Mouse (Mus musculus) yolk sac, embryonic 10.5 days (tissue): ENCODE results near the gene Fam189a1.

Experiments used
- DNase-seq: peaks from one replicate; pipeline ENCODE4 v3.0.0-alpha.2; 2017; ENCODE audit warnings: low spot score

Fam189a1 gene

GRCm38 (mm10) chr7:65104207-65105096, 51.9 kb downstream of the Fam189a1 start:
- DNase-seq: no peak

DNA sequence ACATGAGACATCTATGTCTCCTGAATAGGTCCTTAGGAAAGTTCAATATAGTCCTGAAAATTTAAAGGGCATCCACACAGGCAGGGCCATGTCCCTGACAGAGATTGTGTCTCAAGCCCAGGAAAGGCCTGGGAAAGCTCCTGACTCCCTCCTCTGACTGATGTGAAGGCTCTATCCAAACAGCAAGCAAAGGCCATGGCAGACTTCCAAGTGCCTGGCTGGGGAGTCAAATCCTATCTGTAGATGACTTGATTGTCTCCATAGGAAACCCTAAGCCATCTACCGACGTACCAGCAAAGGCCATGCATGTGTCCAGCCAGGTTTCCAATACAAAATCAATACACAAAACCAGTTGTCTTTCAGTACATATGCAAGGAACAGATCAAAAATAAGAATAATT, 54.7 kb downstream of the Fam189a1 start:
- no peak for DNase-seq

GRCm38 (mm10) chr7:65097708-65098107, 58.7 kb downstream of the Fam189a1 start:
- no peak for DNase-seq

DNA sequence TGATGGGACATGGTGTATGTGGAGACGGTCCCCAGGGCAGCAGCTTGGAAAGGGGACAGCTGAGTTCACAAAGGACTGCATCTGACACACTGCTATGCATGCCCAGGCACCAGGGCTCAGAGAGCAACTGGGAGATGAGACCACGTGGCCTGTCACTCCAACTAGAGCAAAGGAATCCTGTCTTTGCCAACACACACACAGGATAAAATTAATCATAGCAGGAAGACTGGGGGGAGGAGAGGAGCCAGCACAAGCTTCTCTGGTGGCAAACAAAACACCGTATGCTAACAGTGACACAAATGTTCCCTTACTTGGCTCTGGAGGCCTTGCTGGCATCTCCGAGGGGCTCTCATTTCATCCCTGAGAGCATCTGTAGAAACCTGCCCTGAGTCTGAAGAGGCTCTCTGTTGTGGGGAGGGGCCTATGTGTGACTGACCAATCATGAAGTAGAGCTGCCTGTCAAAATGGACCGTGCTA, 60.7 kb downstream of the Fam189a1 start:
- no peak for DNase-seq

GRCm38 (mm10) chr7:65093314-65093713, 63.1 kb downstream of the Fam189a1 start:
- DNase-seq: no peak

DNA sequence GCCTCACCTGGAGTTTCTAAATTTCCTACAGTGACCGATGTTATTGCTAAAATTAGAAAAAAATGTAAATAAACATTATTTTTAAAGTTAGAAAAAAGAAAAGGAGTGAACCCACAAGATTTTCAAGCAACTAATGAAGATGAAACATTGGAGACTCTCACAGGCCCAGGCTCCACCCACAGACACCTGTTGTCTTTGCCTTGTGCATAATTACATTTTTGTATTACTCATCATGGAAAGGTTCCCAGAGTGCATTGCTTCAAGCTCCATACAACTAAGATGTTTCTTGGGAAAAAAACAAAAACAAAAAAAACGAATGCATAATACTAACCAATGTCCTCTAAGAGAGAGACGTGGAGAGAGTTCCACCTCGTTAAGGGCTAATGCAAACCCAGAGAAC, 64.9 kb downstream of the Fam189a1 start:
- no peak for DNase-seq

- DNase-seq: no peak
These were observed 70.4 kb downstream of the Fam189a1 start for GRCm38 (mm10) chr7:65085972-65086371.

DNA sequence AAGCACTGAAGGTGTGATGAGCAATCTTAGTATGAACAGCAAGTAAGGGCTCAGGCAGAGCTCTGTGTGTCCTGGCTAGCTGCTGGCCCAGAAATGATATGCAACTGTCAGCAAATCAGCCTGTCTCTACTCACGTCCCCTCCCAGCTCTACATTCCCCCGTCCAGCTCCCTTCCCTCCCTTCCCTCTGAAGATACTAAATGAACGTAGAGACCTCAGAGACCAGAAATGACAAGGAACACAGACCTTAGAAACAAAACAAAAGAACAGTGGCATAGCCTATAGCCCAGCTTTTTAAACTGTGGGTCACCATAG, 73.6 kb downstream of the Fam189a1 start:
- DNase-seq: no peak

DNA sequence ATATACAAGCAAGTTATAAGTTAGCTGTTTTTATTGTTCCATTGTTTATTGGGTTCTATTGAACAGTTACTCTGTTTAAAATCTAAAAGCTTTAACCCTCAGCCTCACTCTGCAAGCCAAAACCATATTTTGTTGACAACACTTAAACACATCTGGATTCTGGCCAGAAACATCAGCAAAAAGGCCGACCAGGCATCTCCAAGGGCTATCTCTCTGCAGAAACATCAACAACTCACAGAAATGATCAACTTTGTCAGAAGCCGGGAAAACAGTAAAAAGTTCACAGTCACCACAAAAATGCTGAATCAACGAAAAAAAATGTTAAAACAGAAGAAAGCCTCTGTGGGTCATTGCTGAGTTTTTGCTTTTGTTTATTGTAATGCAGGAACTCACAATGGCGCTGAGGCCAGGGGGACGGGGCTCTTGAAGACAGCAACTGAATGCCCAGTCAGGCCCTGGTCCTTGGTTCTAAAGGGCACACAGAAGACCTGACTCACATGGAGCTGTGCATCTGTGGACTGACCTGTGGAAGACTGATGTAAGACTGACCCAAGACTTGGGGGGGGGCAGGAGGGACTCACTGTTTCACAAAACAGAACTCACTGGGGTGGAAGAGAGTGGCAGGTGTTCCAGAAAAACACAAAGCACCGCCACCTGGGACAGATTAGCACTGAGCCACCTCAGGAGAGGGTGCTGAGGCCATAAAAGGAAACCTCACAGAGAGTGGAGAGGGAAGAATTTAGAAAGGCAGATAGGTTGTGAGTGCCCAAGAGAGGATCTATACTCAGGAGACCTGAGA, 74.2 kb downstream of the Fam189a1 start:
- DNase-seq: no peak

DNA sequence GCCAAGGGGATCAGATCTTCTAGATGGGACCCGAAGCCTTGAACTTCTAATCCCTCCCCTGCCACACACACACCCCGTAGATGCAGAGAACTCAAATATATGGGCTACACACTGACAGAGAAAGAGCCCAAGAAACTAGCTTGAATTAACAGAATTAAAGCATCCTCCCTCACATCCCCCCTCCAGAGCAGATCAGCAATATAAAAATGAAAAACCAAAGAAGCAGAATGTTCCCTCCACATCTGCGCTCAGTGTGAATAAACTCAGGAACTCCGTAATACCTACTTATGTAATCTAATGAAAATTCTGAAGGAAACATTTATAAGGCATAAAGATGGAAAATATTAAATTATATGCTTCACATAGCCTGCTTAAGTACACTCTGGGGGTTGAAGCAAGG, 80.2 kb downstream of the Fam189a1 start:
- no peak for DNase-seq

DNA sequence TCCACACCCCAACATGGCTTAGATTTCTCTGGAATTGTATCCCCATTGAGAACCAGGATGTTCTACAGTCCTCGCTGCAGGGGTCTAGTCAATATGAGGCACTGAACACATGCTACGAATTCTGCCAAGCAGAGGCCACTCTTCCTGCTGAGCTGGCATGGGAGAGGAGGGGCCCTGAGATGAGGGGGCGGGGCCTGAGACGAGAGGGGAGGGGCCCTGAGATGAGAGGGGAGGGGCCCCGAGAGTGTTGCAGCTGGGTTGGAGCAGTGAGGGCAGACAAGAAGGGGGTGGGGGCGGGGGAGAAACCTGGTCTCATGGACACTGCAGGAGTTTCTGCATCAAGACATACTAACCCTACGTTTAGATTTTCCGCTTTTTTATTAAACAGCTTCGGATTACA, 82.2 kb downstream of the Fam189a1 start:
- no peak for DNase-seq

GRCm38 (mm10) chr7:65073555-65073954, 82.8 kb downstream of the Fam189a1 start:
- peak; percentile 4 for DNase-seq

- no peak for DNase-seq
These were observed 90.2 kb downstream of the Fam189a1 start for GRCm38 (mm10) chr7:65066211-65066610.

DNA sequence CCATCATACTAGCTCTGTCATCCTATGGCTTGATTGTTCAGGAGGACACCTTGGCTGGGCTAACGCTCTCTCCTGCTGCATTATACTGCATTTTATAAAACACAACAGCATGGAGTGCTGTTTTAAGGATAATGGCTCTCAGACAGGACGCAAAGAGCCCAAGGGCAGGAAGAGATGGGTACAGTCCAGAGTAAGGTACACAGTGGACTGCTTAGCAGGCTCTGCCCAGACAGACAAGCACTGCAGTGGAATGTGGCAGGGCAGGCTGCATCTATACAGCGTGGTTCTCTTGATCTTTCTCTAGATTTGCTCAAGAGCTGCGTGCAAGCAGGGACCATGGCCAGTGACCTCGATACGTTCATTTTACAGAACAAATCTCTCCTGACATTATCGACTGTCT, 90.9 kb downstream of the Fam189a1 start:
- no peak for DNase-seq

- DNase-seq: no peak
These were observed 91.7 kb downstream of the Fam189a1 start for GRCm38 (mm10) chr7:65064638-65065037.

DNA sequence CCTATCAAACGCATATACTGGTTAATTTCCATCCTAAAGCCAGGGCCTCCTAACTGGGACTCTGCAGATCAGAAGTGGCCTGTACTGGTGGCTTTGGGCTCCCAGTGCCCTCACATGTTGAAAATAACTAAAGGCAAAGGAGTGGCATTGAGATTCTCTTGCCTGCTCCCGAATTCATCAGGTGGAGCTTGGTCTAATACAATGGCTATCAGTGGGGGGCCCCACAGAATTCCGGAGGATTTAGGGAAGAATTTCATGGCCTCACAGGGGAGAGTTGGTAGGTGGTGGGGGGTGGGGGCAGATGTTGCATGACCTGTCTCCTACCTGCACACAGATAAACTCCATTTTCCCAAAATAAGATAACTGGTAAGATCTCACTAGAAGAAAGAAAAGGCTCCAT, 92.3 kb downstream of the Fam189a1 start:
- no peak for DNase-seq

- no peak for DNase-seq
These were observed 96.1 kb downstream of the Fam189a1 start for GRCm38 (mm10) chr7:65060163-65060799.

DNA sequence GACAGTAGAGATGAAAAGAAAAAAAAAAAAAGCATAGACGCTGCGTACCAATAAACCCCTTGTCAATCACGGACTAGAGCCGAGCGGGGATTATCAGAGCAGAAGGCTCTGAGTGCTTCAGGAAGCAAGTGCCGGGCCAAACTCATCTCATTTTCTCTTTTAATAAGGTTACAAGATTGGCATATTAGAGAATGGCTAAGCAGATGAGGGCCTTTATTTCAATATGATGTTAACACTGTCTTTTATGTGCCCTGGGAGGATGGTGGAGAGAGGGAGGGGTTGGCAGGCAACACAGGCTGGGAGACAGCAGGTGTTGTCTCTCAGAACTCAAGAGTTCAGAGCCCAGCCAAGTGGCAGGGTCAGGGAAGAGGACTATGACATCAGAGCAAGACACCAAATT, 99.5 kb downstream of the Fam189a1 start:
- DNase-seq: no peak

- no peak for DNase-seq
These were observed 104.4 kb downstream of the Fam189a1 start for GRCm38 (mm10) chr7:65051986-65052385.

DNA sequence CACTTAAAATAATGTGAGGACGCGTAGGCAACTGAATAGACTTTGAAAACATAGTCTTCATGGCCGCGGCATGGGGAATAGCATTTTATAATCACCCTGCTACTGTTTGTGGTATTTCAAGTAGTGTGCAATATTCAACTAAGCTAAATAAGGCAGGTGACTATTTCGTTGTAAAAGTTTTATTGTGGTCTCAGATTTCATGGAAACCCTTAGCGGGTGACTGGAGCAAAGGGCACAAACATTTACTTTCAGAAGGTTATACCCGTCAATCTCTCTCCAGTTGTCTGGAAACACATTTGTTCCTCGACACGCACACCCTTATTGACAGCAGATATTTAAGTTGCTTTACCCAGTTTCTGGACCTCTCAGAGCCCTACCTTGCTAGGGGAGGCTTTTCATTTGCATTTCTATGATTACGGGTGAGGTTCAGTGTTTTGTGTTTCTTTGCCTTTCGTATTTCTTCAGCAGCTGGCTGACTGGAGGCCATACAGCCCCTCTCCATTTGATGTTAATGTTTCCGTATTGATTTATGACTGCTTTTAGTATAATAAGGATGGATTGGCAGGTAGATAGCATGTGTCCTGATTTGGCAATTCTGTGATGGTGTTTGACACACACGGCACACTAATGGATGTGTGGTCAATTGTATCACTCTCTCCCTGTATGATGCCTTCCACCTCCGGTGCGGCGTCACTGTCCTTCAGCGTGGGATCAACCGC, 107.0 kb downstream of the Fam189a1 start:
- DNase-seq: no peak

DNA sequence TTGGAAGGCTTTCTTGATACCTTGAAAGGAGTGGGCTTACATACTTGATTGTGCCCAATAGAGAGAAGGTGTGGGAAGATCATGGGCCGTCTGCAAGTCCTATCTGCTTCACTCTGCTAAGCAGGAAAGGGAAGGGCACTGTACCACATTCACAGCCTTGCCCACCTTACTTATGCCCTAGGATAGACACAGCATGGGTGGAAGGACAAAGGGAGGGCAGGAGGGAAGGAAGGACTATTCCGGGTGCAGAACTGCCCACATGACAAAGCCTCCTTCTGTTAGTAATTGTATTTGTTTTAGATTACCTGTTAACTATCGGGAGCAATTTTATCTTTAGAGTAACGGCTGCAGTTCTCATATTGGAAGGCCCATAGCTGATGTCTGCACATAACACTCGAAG, 108.7 kb downstream of the Fam189a1 start:
- no peak for DNase-seq

- no peak for DNase-seq
These were observed 109.7 kb downstream of the Fam189a1 start for GRCm38 (mm10) chr7:65046690-65047089.
